Mouse (Mus musculus): ENCODE measurements at regions not wholly inside any gene's neighbourhood (a gene's known extent, or its start where the extent isn't known, plus 50 kb on each side); places are given as distances from the start of the nearest gene placed in this dataset.
"Not testable (repeated sequence)": the region's sequence is repeated elsewhere in the genome, so short reads cannot be mapped to it uniquely, and the experiment has no call there.

GRCm38 (mm10) chr15:37100767-37101288, 93.3 kb upstream of the Zfp706 start:
- no peak for TF ChIP-seq POLR2A (IDR thresholded peaks at IDR 0.05; ENCODE audit: borderline replicate concordance, insufficient read depth, low read length)
- no peak for TF ChIP-seq CTCF (IDR thresholded peaks at IDR 0.05; ENCODE audit: borderline replicate concordance, insufficient read depth, low read depth, low read length)
- H3K4me1 ChIP-seq (ENCODE audit: control insufficient read depth, insufficient read depth, low read length) = no peaks in the 10 kb centered on the region; the same call in 1 of the 2 replicates
- DNase-seq = no peak
- H3K27ac ChIP-seq (ENCODE audit: insufficient read depth, low read length) = no peak overlapping the region
- WGBS = 48% methylated on average over 6 of the region's 6 CpGs
- H3K4me3 ChIP-seq (replicated peaks; ENCODE audit: insufficient read depth, low read depth, low read length) = no peak overlapping the region
- no peaks in the 10 kb centered on the region for H3K27me3 ChIP-seq (ENCODE audit: control insufficient read depth, insufficient read depth, low read length)

DNA sequence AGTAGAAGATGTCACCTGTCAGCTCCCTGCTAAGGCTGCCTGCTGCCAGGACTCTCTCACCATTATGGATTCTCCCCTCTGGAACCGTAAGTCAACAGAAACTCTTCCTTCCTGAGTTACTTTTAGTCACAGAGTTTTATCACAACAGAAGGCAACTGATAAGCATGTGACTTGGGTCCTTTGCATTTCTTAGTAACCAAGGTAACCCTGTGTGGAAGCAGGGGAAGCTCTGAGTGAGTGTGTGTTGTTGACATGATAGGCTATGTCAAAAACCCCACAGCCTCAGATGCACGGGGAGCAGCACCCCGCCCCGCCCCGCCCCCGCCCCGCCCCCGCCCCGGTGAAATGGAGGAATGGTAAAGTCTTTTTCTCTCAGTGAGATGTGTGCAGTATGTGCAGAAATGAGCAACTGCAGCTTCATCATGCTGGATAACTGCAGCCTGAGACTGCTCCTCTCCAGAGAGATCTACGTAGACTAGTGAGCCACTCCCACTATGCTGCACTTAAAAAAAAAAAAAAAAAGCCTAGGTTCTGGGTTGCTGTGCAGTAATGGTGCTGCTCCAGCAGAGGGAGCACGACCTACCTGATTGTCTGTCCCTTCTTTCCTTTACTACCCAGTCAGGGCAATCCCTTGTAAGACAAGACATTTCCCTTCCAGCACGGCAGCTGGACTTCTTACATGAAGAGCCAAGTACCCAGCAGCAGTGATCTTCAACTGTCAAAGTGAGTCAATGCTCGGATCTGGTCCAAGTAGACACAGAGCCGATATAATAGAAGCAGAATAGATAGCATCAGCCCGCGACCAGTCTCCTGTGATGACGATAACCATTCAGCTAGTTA, 92.6 kb upstream of the Zfp706 start:
- TF ChIP-seq CTCF (IDR thresholded peaks at IDR 0.05; ENCODE audit: borderline replicate concordance, insufficient read depth, low read depth, low read length) (peak; percentile 84), POLR2A (IDR thresholded peaks at IDR 0.05; ENCODE audit: borderline replicate concordance, insufficient read depth, low read length) (no peak)
- no peaks in the 10 kb centered on the region; the same call in 1 of the 2 replicates for H3K4me1 ChIP-seq (ENCODE audit: control insufficient read depth, insufficient read depth, low read length)
- 15% methylated on average over 17 of the region's 17 CpGs for WGBS
- H3K27ac ChIP-seq (ENCODE audit: insufficient read depth, low read length) = no peak overlapping the region
- peak overlapping the region; percentile 50 for H3K4me3 ChIP-seq (replicated peaks; ENCODE audit: insufficient read depth, low read depth, low read length)
- H3K27me3 ChIP-seq (ENCODE audit: control insufficient read depth, insufficient read depth, low read length) = no peaks in the 10 kb centered on the region
- DNase-seq = peak; percentile 66 to 70

DNA sequence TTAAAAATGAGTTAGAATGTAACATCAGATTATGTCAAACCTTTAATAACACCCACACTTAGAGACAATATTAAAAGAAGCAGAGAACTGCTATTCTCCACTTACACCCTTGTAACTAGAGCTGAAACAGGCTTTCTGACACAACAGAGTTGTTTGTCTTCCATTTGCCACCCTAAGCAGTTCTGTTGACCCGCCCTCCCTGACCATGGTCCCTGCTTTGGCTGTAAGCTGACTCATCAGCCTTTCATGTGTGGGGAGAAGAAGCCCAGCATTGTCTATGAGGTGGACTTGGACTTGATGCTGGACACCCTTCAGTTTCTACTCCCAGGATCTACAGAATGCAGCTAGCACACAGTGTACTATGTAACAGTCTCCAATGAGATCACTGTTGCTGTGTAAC, 91.6 kb upstream of the Zfp706 start:
- 93% methylated on average over 1 of the region's 1 CpGs for WGBS
- no peaks in the 10 kb centered on the region; the same call in 1 of the 2 replicates for H3K4me1 ChIP-seq (ENCODE audit: control insufficient read depth, insufficient read depth, low read length)
- TF ChIP-seq CTCF (IDR thresholded peaks at IDR 0.05; ENCODE audit: borderline replicate concordance, insufficient read depth, low read depth, low read length) = no peak
- no peak for TF ChIP-seq POLR2A (IDR thresholded peaks at IDR 0.05; ENCODE audit: borderline replicate concordance, insufficient read depth, low read length)
- no peak overlapping the region for H3K4me3 ChIP-seq (replicated peaks; ENCODE audit: insufficient read depth, low read depth, low read length)
- no peak for DNase-seq
- H3K27me3 ChIP-seq (ENCODE audit: control insufficient read depth, insufficient read depth, low read length) = no peaks in the 10 kb centered on the region
- no peak overlapping the region for H3K27ac ChIP-seq (ENCODE audit: insufficient read depth, low read length)

DNA sequence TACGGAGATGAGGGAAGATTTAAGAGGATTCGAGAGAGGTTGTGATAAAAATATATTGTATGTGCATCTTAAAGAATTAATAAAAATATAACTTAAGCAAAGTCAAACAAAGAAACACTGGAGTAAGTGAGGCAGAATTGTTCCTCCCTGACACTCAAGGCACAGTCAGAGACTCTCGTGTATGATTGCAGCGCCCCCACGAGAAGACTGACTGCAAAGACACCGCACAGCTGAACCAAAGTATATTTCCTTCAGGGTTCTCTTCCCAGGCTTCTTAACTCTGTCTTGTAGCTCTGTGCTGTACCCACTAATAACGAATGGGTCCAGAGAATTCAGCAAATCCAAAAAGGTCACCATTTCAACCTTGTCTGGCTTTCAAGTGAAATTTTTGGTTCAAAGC, 89.9 kb upstream of the Zfp706 start:
- H3K4me3 ChIP-seq (replicated peaks; ENCODE audit: insufficient read depth, low read depth, low read length) = no peak overlapping the region
- DNase-seq = no peak
- no peaks in the 10 kb centered on the region; the same call in 1 of the 2 replicates for H3K4me1 ChIP-seq (ENCODE audit: control insufficient read depth, insufficient read depth, low read length)
- no peaks in the 10 kb centered on the region for H3K27me3 ChIP-seq (ENCODE audit: control insufficient read depth, insufficient read depth, low read length)
- TF ChIP-seq POLR2A (IDR thresholded peaks at IDR 0.05; ENCODE audit: borderline replicate concordance, insufficient read depth, low read length) (no peak), CTCF (IDR thresholded peaks at IDR 0.05; ENCODE audit: borderline replicate concordance, insufficient read depth, low read depth, low read length) (no peak)
- 94% methylated on average over 7 of the region's 7 CpGs for WGBS
- H3K27ac ChIP-seq (ENCODE audit: insufficient read depth, low read length) = no peak overlapping the region

GRCm38 (mm10) chr15:37091171-37091570, 83.6 kb upstream of the Zfp706 start:
- WGBS = 36% methylated on average over 5 of the region's 5 CpGs
- DNase-seq; H3K4me3 ChIP-seq (replicated peaks; ENCODE audit: insufficient read depth, low read depth, low read length); H3K27me3 ChIP-seq (ENCODE audit: control insufficient read depth, insufficient read depth, low read length); H3K27ac ChIP-seq (ENCODE audit: insufficient read depth, low read length); H3K4me1 ChIP-seq (ENCODE audit: control insufficient read depth, insufficient read depth, low read length): not testable (repeated sequence)

DNA sequence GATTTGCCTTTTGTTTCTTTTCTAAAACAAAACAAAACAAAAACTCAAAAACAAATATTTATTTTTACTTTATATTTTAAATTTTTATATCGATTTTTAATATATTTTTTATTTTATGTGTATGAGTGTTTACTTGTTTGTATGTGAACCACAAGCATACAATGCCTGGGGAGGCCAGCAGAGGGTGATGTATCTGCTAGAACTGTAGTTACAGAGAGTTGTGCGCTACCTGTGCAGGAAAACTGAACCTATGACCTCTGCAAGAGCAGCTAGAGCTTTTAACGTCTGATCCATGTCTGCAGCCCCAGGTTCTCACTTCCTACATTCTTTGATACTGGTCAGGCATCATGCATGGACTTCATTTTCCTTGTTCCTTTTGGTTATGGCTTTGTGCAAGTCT, 76.2 kb upstream of the Zfp706 start:
- Histone ChIP-seq H3K4me1 (ENCODE audit: control insufficient read depth, insufficient read depth, low read length) (no peaks in the 10 kb centered on the region), H3K4me3 (replicated peaks; ENCODE audit: insufficient read depth, low read depth, low read length) (no peak overlapping the region), H3K27me3 (ENCODE audit: control insufficient read depth, insufficient read depth, low read length) (no peaks in the 10 kb centered on the region; the same call in 1 of the 2 replicates), H3K27ac (ENCODE audit: insufficient read depth, low read length) (no peak overlapping the region)
- WGBS = 86% methylated on average over 3 of the region's 3 CpGs
- DNase-seq = no peak
- TF ChIP-seq POLR2A (IDR thresholded peaks at IDR 0.05; ENCODE audit: borderline replicate concordance, insufficient read depth, low read length) (no peak), CTCF (IDR thresholded peaks at IDR 0.05; ENCODE audit: borderline replicate concordance, insufficient read depth, low read depth, low read length) (no peak)

DNA sequence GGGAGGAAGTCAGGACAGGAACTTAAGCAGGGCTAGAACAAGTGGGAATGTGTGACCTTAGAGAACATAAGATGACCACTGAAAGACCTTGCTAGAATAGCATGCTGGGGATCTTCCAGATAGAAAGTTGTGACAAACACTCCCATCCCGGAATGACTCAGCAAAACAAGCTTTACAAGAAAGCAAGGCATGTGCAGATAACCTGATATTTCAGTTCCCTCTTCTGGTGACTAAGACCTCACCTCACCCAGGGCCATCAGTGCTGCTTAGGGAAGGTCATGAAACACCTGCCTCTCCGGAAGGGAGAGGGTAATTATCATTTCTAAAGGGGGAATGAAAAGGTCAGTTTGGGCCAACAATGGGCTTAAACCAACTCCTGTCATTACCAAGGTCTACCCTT, 74.3 kb upstream of the Zfp706 start:
- no peaks in the 10 kb centered on the region for H3K4me1 ChIP-seq (ENCODE audit: control insufficient read depth, insufficient read depth, low read length)
- DNase-seq = no peak
- TF ChIP-seq CTCF (IDR thresholded peaks at IDR 0.05; ENCODE audit: borderline replicate concordance, insufficient read depth, low read depth, low read length) (no peak), POLR2A (IDR thresholded peaks at IDR 0.05; ENCODE audit: borderline replicate concordance, insufficient read depth, low read length) (no peak)
- H3K27me3 ChIP-seq (ENCODE audit: control insufficient read depth, insufficient read depth, low read length) = no peaks in the 10 kb centered on the region; the same call in 1 of the 2 replicates
- no peak overlapping the region for H3K27ac ChIP-seq (ENCODE audit: insufficient read depth, low read length)
- no peak overlapping the region for H3K4me3 ChIP-seq (replicated peaks; ENCODE audit: insufficient read depth, low read depth, low read length)
- 77% methylated on average over 2 of the region's 2 CpGs for WGBS

GRCm38 (mm10) chr15:37080931-37081330, 73.4 kb upstream of the Zfp706 start:
- Histone ChIP-seq H3K27me3 (ENCODE audit: control insufficient read depth, insufficient read depth, low read length) (no peaks in the 10 kb centered on the region; the same call in 1 of the 2 replicates), H3K4me3 (replicated peaks; ENCODE audit: insufficient read depth, low read depth, low read length) (no peak overlapping the region), H3K4me1 (ENCODE audit: control insufficient read depth, insufficient read depth, low read length) (no peaks in the 10 kb centered on the region), H3K27ac (ENCODE audit: insufficient read depth, low read length) (no peak overlapping the region)
- no peak for DNase-seq
- TF ChIP-seq CTCF (IDR thresholded peaks at IDR 0.05; ENCODE audit: borderline replicate concordance, insufficient read depth, low read depth, low read length) (no peak), POLR2A (IDR thresholded peaks at IDR 0.05; ENCODE audit: borderline replicate concordance, insufficient read depth, low read length) (no peak)
- 96% methylated on average over 2 of the region's 2 CpGs for WGBS
